Mouse (Mus musculus) embryonic facial prominence, embryonic 13.5 days (tissue): ENCODE measurements around the gene Ssna1. TPM values are rescaled to one million over a fixed set of nuclear protein-coding genes. Genes with fewer than 3 reads are reported as not detected.

ENCODE experiments used
- ATAC-seq: fragments of 200-750 bp; cut with Nextera tagmentation; 2 replicates; pipeline ENCODE4 v1.8.0; 2017; ENCODE audit warnings: low read depth; ENCODE audit not compliant: insufficient number of reproducible peaks, insufficient read depth, low FRiP score, low TSS enrichment
- H3K27ac ChIP-seq: fragments of 300-500 bp; sonication (generic); 2 replicates; pipeline ENCODE4 v1.5.1; 2015; ENCODE audit warnings: moderate library complexity, mild to moderate bottlenecking, inconsistent platforms
- H3K27me3 ChIP-seq: fragments of 300-500 bp; sonication (generic); 2 replicates; pipeline ENCODE4 v1.6.1; 2015; ENCODE audit warnings: mild to moderate bottlenecking, inconsistent platforms
- H3K36me3 ChIP-seq: fragments of 300-500 bp; sonication (generic); 2 replicates; pipeline ENCODE4 v1.6.1; 2015; ENCODE audit warnings: mild to moderate bottlenecking, inconsistent platforms
- H3K4me1 ChIP-seq: fragments of 300-500 bp; sonication (generic); 2 replicates; pipeline ENCODE4 v1.6.1; 2015; ENCODE audit warnings: inconsistent platforms
- H3K4me2 ChIP-seq: fragments of 300-500 bp; sonication (generic); 2 replicates; pipeline ENCODE4 v1.6.1; 2015; ENCODE audit warnings: moderate library complexity, mild to moderate bottlenecking, inconsistent platforms
- H3K4me3 ChIP-seq: fragments of 300-500 bp; sonication (generic); 2 replicates; pipeline ENCODE4 v1.5.1; 2015; ENCODE audit warnings: mild to moderate bottlenecking, inconsistent platforms
- H3K9ac ChIP-seq: fragments of 300-500 bp; sonication (generic); 2 replicates; pipeline ENCODE4 v1.6.1; 2015; ENCODE audit warnings: mild to moderate bottlenecking, inconsistent platforms
- H3K9me3 ChIP-seq: fragments of 300-500 bp; sonication (generic); 2 replicates; pipeline ENCODE4 v1.6.1; 2016; ENCODE audit warnings: inconsistent platforms
- WGBS: fragments of 180-500 bp; shearing (Covaris S2); methylation state at CpG from one replicate; pipeline ENCODE4 v1.1.7; 2015; ENCODE audit warnings: mixed read lengths; 5-methylcytosine and 5-hydroxymethylcytosine counted together
- polyA plus RNA-seq: library from polyadenylated mRNA; unstranded; fragments of >200 nt; fragmentation: Nextera tagmentation; extraction: Ambion mirVana; gene quantifications from 2 replicates; pipeline ENCODE4 v1.2.1, GENCODE M21; 2015

The Ssna1 gene
- 231 and 246 TPM in 2 replicates for polyA plus RNA-seq

GRCm38 (mm10) chr2:25271827-25272511 lies at the start of gene Ssna1, which contains the start of gene Anapc2:
Gene Ssna1, minus strand, starts transcription at chr2:25272438.
Gene Anapc2, plus strand, starts transcription at chr2:25272478.
- Histone ChIP-seq H3K4me2 (peak within 1 kb of the TSS; percentile 97), H3K9ac (peak within 1 kb of the TSS; percentile 95), H3K36me3 (peaks cover 72% of the 10 kb centered on the region), H3K4me1 (peaks cover 23% of the 10 kb centered on the region), H3K27me3 (no peaks in the 10 kb centered on the region), H3K27ac (peak within 1 kb of the TSS; percentile 80), H3K9me3 (no peaks in the 10 kb centered on the region), H3K4me3 (peak within 1 kb of the TSS; percentile 95)
- peak; percentile 92 for ATAC-seq
- WGBS = under 1% methylated on average over 53 of the region's 55 CpGs

DNA sequence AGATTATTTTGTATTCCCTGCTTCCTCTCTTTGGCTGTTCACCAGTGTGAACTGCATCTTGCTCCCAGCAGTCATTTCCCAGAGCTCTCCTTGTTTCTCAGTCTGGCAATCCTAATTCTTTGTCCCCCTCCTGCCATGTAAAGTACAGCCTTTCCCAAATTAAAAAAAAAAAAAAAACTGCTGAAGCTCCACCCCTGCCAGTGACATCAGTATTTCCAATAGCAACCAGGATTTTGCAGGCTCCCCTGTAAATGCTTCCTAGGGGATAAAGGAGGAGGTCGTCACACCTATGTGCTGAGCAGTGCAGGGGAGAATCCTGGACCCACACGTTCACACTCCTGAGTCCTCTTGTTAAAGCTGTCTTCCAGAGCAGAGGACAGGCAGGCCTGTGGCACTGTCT lies 47.8 kb upstream of the Ssna1 start:
- peaks cover 61% of the 10 kb centered on the region for H3K27me3 ChIP-seq
- H3K27ac ChIP-seq = no peak overlapping the region
- no peaks in the 10 kb centered on the region for H3K36me3 ChIP-seq
- H3K9ac ChIP-seq = no peak overlapping the region
- WGBS = 32% methylated on average over 2 of the region's 2 CpGs
- H3K4me2 ChIP-seq = no peak overlapping the region
- H3K9me3 ChIP-seq = no peaks in the 10 kb centered on the region
- H3K4me1 ChIP-seq = peaks cover 4% of the 10 kb centered on the region
- no peak overlapping the region for H3K4me3 ChIP-seq
- no peak for ATAC-seq

- peak within 1 kb of the TSS; percentile 68 for H3K4me2 ChIP-seq
- peaks cover 70% of the 10 kb centered on the region for H3K27me3 ChIP-seq
- WGBS = 9% methylated on average over 58 of the region's 58 CpGs
- no peak for ATAC-seq
- peak within 1 kb of the TSS; percentile 36 for H3K4me3 ChIP-seq
- H3K9me3 ChIP-seq = no peaks in the 10 kb centered on the region
- H3K9ac ChIP-seq = no peak within 1 kb of the TSS
- H3K36me3 ChIP-seq = no peaks in the 10 kb centered on the region
- H3K4me1 ChIP-seq = peaks cover 4% of the 10 kb centered on the region
- no peak within 1 kb of the TSS for H3K27ac ChIP-seq
These were observed 46.9 kb upstream of the Ssna1 start, which contains the start of gene Grin1 for GRCm38 (mm10) chr2:25318971-25319773. Gene Grin1, minus strand, starts transcription at chr2:25319187.

DNA sequence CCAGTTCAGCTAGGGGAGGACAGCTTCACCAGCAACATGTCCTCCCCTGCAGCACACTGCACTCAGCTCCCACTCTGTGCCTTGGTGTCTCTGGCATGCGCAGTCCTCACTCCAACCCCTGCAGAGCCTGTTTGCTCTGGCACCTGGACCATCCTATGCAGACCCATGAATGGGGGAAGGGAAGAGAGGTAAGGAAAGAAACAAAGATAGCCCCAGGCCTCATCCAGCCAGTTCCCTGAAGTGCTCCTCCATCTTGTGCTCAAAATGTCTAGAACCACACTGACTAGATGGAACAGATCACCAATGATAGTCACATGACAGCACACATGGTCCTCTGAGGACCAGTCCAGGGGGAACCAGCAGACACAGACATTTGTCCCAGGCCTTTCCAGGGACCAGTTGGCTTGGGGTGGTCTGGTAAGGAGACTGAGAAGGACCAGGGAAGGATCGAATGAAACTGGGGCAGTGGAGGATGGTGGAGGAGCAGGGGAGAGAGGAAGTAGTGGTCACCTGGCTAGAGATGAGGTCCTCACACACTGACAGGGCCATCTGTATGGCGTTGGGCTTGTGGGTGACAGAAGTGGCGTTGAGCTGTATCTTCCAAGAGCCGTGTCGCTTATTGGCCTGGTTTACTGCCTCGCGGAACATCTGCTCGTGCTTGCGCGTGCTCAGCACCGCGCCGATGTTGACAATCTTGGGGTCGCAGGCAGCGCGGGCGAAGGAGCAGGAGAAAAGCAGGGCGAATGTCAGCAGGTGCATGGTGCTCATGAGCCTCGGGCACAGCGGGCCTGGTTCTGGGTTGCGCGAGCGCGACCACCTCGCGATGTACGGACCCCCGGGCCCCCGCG lies 46.1 kb upstream of the Ssna1 start:
- H3K27ac ChIP-seq = no peak overlapping the region
- H3K9ac ChIP-seq = no peak overlapping the region
- no peaks in the 10 kb centered on the region for H3K9me3 ChIP-seq
- H3K36me3 ChIP-seq = no peaks in the 10 kb centered on the region
- H3K27me3 ChIP-seq = peaks cover 79% of the 10 kb centered on the region
- H3K4me2 ChIP-seq = peak overlapping the region; percentile 68
- peaks cover 4% of the 10 kb centered on the region for H3K4me1 ChIP-seq
- WGBS = 10% methylated on average over 31 of the region's 31 CpGs
- peak overlapping the region; percentile 36 for H3K4me3 ChIP-seq
- no peak for ATAC-seq

DNA sequence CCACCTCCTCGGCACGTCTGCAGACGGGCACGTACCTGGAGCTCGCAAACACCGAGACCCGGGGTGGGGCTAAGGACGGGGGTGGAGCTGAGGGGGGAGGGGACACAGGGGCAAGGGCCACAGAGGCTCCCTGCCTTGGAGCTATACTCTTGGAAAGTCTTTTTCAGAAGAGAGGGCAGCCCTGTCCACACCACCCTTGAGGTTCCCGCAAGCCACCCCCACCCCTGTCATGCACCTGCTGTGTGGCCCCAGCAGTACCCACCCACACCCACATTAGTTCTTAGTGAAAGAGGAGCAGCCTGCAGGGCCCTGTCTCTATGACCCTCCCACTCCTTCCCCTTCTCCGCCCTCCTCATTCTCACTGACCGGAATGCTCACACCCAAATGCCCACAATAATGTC lies 39.3 kb upstream of the Ssna1 start:
- no peaks in the 10 kb centered on the region for H3K36me3 ChIP-seq
- H3K9ac ChIP-seq = no peak overlapping the region
- H3K27ac ChIP-seq = no peak overlapping the region
- H3K27me3 ChIP-seq = peaks cover 98% of the 10 kb centered on the region
- WGBS = 7% methylated on average over 11 of the region's 11 CpGs
- H3K4me2 ChIP-seq = no peak overlapping the region
- no peaks in the 10 kb centered on the region for H3K4me1 ChIP-seq
- no peaks in the 10 kb centered on the region for H3K9me3 ChIP-seq
- H3K4me3 ChIP-seq = no peak overlapping the region
- no peak for ATAC-seq

- WGBS = 2% methylated on average over 22 of the region's 22 CpGs
- Histone ChIP-seq H3K4me2 (no peak overlapping the region), H3K9ac (no peak overlapping the region), H3K4me1 (no peaks in the 10 kb centered on the region), H3K36me3 (no peaks in the 10 kb centered on the region), H3K27ac (no peak overlapping the region), H3K9me3 (no peaks in the 10 kb centered on the region), H3K27me3 (peaks cover 98% of the 10 kb centered on the region), H3K4me3 (no peak overlapping the region)
- no peak for ATAC-seq
These were observed 38.7 kb upstream of the Ssna1 start for GRCm38 (mm10) chr2:25310969-25311368.

DNA sequence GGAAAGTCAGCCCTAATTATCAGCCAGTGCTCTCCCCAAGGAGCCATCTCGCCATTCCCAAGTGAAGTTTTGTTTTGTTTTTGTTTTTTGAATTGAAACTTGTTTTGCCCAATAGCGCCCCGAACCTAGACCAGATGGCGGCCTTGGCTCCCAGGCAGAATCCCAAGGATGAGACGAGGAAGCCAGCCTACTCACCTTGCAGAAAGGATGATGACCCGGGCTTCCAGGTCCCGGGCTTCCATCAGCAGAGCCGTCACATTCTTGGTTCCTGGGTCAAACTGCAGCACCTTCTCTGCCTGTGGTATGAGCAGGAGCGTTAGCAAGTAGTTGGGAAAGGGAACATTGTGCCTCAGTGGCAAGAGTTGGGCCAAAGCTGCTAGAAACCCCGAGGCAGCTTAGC lies 37.9 kb upstream of the Ssna1 start:
- Histone ChIP-seq H3K4me2 (no peak overlapping the region), H3K9me3 (no peaks in the 10 kb centered on the region), H3K27me3 (peaks cover 98% of the 10 kb centered on the region), H3K9ac (no peak overlapping the region), H3K27ac (no peak overlapping the region), H3K4me1 (peaks cover 5% of the 10 kb centered on the region), H3K36me3 (no peaks in the 10 kb centered on the region), H3K4me3 (no peak overlapping the region)
- 53% methylated on average over 10 of the region's 10 CpGs for WGBS
- ATAC-seq = no peak

DNA sequence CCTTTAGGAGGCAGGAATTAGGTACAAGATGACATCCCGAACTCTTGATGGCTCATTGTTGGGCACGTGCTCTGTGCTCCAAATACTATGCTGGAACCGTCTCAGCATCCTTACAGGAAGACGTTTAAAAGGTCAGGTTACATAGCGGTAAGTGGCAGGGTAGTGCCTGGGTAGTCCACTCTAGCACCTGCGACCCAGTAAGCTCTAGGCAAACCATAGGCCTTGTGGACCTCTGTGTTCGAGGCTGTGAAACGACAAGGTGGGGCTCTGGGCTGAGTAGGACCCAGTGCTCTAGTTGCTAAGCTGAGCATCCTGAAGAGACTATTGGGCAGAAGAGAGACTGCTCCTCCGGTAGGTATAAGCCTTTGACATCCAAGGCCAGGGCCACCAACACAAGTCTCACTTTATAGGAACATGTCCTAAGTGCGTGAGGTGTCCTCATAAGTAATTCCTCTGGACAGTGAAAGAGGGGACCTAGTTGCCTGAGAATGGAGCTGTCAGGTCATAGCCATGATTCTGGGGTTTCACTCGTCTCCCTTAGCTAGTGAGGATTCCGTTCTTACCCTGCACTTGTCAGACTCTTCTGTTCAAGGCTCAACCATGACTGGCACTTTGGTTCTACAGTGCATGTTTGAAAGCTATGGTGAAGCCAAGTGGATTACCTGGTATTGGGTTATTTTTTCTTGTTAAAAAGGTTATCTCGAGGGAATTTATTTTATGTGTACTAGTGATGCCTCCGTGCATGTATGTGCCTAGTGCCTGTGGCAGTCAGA lies 33.5 kb upstream of the Ssna1 start:
- peak overlapping the region; percentile 71 for H3K9ac ChIP-seq
- no peak overlapping the region for H3K27ac ChIP-seq

DNA sequence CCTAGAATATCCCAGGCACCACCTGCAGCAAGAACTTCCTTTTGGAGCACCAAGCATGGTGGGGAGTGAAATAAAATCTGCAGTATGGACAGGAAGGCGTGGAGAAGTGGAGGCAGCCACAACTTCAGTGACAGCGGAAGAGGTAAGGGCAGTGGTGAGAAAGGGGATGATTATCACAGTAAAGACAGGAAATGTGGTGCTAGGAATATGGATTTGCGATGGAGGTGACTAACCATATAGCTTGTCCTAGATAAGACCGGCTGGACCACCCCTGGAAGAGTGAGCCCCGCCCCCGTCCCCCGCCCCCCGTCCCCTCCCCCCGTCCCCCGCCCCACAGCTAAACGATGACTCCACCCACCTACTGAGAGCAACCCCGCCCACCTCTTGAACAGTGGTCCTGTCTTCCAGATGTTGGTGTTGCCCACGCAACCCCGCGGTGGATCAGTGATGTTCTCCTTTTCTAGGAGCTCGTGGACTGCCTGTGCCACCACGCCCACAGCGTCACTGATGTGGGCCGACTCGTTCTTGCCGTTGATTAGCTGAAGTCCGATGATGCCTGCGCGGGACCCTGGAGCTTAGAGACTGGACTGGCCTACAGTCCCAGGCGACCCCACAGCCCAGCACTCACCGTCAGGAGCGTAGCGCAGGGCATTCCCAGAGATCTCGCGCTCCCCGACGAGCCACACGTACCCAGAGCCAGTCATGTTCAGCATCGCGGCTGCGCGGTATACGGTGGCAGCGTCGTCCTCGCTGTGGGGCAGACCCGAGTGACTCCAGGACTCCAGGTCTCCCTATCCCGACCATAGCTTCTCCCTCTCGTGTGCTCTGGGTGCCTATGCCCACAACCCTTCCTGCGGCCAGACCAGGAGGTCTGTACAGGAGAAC lies 32.7 kb upstream of the Ssna1 start:
- Histone ChIP-seq H3K36me3 (no peaks in the 10 kb centered on the region), H3K4me3 (peak overlapping the region; percentile 52), H3K9ac (peak overlapping the region; percentile 71), H3K4me2 (peak overlapping the region; percentile 93), H3K9me3 (no peaks in the 10 kb centered on the region), H3K4me1 (peaks cover 12% of the 10 kb centered on the region), H3K27ac (no peak overlapping the region), H3K27me3 (peaks cover 58% of the 10 kb centered on the region)
- 2% methylated on average over 45 of the region's 45 CpGs for WGBS
- peak; percentile 37; the same call in 1 of the 2 replicates for ATAC-seq

More for the DNA sequence above, 33.5 kb upstream of the Ssna1 start:
- Histone ChIP-seq H3K4me3 (peak overlapping the region; percentile 52), H3K4me2 (peak overlapping the region; percentile 93), H3K4me1 (peaks cover 12% of the 10 kb centered on the region), H3K36me3 (no peaks in the 10 kb centered on the region), H3K27me3 (peaks cover 67% of the 10 kb centered on the region), H3K9me3 (no peaks in the 10 kb centered on the region)
- WGBS = 47% methylated on average over 14 of the region's 14 CpGs
- no peak for ATAC-seq
